Mouse (Mus musculus) midbrain, embryonic 15.5 days (tissue): ENCODE measurements around the gene H2al1m. TPM values are rescaled to one million over a fixed set of nuclear protein-coding genes. Genes with fewer than 3 reads are reported as not detected.

Source experiments
- polyA plus RNA-seq: library from polyadenylated mRNA; unstranded; fragments of >200 nt; fragmentation: Nextera tagmentation; extraction: Ambion mirVana; gene quantifications from 2 replicates; pipeline ENCODE4 v1.2.1, GENCODE M21; 2015

Gene H2al1m
- polyA plus RNA-seq, 1 experiment from 2014 or later = 0.81 TPM

Other genes starting within 250 kb of the H2al1m start
- not detected in 2 replicates for gene Fthl17f, start 220.7 kb upstream of the H2al1m start, polyA plus RNA-seq
- not detected in 2 replicates for gene 4930402K13Rik, start 179.2 kb upstream of the H2al1m start, polyA plus RNA-seq
- gene Lancl3, start 83.9 kb upstream of the H2al1m start, polyA plus RNA-seq = 5.3 and 5.8 TPM in 2 replicates
- gene Gm14862, start 26.9 kb upstream of the H2al1m start, polyA plus RNA-seq = not detected in 2 replicates
- gene Xk, start 11.0 kb upstream of the H2al1m start, polyA plus RNA-seq = 4.0 and 4.2 TPM in 2 replicates
- gene H2al1k, start 66.9 kb downstream of the H2al1m start, polyA plus RNA-seq = not detected in 2 replicates
- 0.89 and 0.97 TPM in 2 replicates for gene Cybb, start 204.0 kb downstream of the H2al1m start, polyA plus RNA-seq